Mouse (Mus musculus): ENCODE results near the gene Olfr1132. TPM values are rescaled to one million over a fixed set of nuclear protein-coding genes. Genes with fewer than 3 reads are reported as not detected.
"Not testable (repeated sequence)": the region's sequence is repeated elsewhere in the genome, so short reads cannot be mapped to it uniquely, and the experiment has no call there.

The Olfr1132 gene
- polyA plus RNA-seq (2017; shearing (Covaris generic)), result not detected

DNA sequence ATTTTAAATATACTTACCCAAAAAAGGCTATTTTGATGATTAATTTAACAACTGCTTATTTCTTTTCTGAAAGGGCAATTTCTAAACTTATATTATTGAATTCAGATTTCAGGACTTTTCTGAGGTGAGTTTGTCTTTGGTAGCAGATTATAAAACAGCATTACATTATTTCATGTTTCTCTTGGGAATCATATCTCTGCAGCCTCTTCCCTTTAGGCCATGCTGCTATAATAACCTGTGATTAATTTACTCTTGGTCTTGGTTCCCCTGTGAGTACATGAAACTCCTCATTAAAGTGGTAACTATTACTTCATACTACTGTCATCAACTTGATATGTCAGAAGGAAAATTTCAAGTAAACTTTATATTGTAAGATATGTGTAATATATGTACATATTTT is at the start of gene Olfr1132:
Gene Olfr1132, minus strand, starts transcription at position 101 of the 400 bp plus-strand sequence.
- no peak for ATAC-seq

DNA sequence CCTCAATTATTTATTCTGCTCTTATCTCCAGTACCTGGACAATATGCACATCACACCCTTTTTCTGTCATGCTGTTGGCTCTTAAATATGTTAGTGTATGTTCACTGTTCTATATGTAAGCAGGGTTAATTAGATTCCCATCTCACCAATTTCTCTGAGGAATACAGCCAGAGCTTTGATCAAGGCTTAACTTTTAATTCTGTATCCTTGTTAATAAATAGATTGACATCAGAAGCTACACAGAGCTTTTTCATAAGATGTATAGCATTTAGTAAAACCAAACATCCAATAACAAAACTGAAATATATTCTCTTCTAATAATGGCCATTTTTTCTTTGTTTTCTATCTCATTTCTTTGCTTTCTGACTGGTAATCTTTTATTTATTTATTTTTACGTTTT is 36.2 kb upstream of the Olfr1132 start, which contains the start of gene Olfr1135:
Gene Olfr1135, minus strand, starts transcription at position 101 of the 400 bp plus-strand sequence.
- ATAC-seq, result no peak

DNA sequence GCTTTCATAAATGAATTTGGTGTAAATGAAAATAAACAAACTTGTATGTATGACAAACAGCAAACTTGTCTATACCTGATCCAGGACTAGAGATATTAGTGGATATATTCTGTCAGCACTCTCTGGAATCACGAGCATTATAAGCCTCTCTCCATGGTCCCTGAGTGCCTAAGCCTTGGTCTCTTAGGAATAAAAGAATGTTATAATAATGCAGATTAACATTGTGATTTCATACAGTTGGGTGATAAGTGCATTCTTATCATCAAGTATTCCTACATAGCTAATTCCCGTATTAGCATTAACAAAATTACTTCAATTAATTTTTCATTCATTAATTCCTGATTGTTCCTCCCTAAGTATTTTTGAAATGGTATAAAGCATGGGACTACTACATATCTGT is 21.0 kb upstream of the Olfr1132 start, which contains the start of gene Olfr1134:
Gene Olfr1134, minus strand, starts transcription at position 101 of the 400 bp plus-strand sequence.
- ATAC-seq, result no peak

DNA sequence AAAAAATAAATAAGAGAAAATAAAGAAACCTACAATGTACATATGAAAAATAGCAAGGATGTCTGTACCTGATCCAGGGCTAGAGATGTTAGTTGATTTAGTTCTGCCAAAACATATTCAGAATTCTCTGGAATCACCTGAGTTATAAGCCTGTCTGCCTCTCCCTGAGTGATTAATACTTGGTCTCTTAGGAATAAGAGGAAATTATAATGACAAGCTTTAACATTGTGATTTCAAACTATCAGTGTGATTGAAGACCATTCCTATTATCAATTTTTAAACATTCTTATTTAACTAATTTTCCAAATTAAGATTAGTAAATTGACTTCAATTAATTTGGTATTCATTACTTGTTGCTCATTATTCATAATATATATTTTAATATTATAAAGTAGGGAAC is 9.9 kb upstream of the Olfr1132 start, which contains the start of gene Olfr1133:
Gene Olfr1133, minus strand, starts transcription at position 101 of the 400 bp plus-strand sequence.
- ATAC-seq, result no peak

DNA sequence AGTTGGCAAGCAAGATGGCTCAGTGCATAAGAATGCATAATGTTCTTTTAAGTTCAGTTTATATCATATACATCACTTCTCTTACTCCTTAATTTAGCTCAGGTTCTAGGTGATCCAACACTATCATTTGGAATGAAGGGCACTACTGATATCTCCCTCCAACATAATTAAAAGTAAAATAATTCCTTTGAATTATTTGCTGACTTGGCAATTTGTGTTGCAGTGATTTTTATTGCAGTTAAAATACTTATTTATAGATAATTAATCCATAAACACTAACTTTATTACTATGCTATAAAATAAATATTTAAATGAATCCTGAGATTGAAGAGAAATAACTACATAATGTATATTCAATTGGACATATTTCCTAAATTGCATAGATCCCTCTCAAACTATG is 5.1 kb upstream of the Olfr1132 start:
- no peak for ATAC-seq

DNA sequence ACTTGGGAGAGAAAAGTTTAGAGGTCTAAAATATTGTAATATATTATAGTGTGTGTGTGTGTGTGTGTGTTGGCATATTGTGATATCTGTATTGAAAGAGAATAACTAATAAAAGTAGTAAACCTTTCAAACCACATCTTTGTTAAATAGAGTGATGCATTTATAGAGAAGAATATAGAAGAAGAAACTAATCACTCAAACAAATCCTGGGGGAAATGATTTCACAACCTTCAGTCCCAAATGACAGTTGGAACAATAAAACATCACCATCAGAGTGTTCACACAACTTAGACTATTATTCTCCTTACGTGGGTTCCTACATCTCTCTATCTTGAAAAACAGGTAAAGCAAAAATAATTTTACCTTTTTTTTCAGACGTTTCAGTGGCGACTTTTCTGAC is 10.5 kb downstream of the Olfr1132 start, which contains the start of gene Olfr1131:
Gene Olfr1131, plus strand, starts transcription at position 301 of the 400 bp plus-strand sequence.
- no peak for ATAC-seq

DNA sequence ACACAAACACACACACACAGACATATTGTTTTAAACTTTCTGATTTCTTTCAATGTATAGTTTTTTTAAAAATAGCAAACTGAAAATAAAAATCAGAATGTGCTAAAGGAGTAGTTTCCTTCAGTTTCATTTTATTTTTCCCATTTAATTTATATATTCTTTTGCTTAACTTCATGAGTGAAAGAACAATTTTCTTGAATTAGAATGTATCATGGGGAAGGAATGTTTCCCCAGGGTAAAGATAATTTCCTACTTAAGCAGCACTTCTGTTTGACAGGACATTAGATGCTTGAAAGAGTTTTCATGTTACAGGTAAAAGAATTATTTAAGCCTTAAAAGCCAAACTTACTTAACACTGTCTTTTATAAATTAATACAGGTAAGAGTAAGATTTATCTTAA is 31.4 kb downstream of the Olfr1132 start, which contains the start of gene Olfr1130:
Gene Olfr1130, plus strand, starts transcription at position 301 of the 400 bp plus-strand sequence.
- not testable (repeated sequence) for ATAC-seq

Other genes with a start within 250 kb of the Olfr1132 start
- not detected for gene Olfr1123, start 220.9 kb downstream of the Olfr1132 start, polyA plus RNA-seq (2017; shearing (Covaris generic))
- gene Olfr1124, start 207.3 kb downstream of the Olfr1132 start, polyA plus RNA-seq (2017; shearing (Covaris generic)), result 1 to 10 TPM in 1 of 2 experiments, not detected in 1; 1.8 TPM
- not detected for gene Olfr1126, start 183.6 kb downstream of the Olfr1132 start, polyA plus RNA-seq (2017; shearing (Covaris generic))
- not detected for gene Pramel7, start 140.4 kb downstream of the Olfr1132 start, polyA plus RNA-seq (2017; shearing (Covaris generic))
- not detected for gene Pramel6, start 131.0 kb downstream of the Olfr1132 start, polyA plus RNA-seq (2017; shearing (Covaris generic))
- gene Olfr153, start 105.7 kb downstream of the Olfr1132 start, polyA plus RNA-seq (2017; shearing (Covaris generic)), result not detected
- gene Olfr1128, start 92.0 kb downstream of the Olfr1132 start, polyA plus RNA-seq (2017; shearing (Covaris generic)), result under 1 TPM in 1 of 2 experiments, not detected in 1; 0.36 TPM
- not detected for gene Olfr1129, start 63.6 kb downstream of the Olfr1132 start, polyA plus RNA-seq (2017; shearing (Covaris generic))
- gene Olfr1130, start 31.3 kb downstream of the Olfr1132 start, polyA plus RNA-seq (2017; shearing (Covaris generic)), result not detected
- not detected for gene Olfr1131, start 10.4 kb downstream of the Olfr1132 start, polyA plus RNA-seq (2017; shearing (Covaris generic))
- not detected for gene Olfr1133, start 9.8 kb upstream of the Olfr1132 start, polyA plus RNA-seq (2017; shearing (Covaris generic))
- gene Olfr1134, start 20.9 kb upstream of the Olfr1132 start, polyA plus RNA-seq (2017; shearing (Covaris generic)), result not detected
- gene Olfr1135, start 36.1 kb upstream of the Olfr1132 start, polyA plus RNA-seq (2017; shearing (Covaris generic)), result not detected
- gene Olfr1136, start 56.4 kb upstream of the Olfr1132 start, polyA plus RNA-seq (2017; shearing (Covaris generic)), result not detected
- gene Olfr1137, start 75.6 kb upstream of the Olfr1132 start, polyA plus RNA-seq (2017; shearing (Covaris generic)), result not detected
- gene Olfr1138, start 102.4 kb upstream of the Olfr1132 start, polyA plus RNA-seq (2017; shearing (Covaris generic)), result not detected
- gene Olfr1140, start 106.2 kb upstream of the Olfr1132 start, polyA plus RNA-seq (2017; shearing (Covaris generic)), result not detected
- gene Olfr1141, start 116.5 kb upstream of the Olfr1132 start, polyA plus RNA-seq (2017; shearing (Covaris generic)), result not detected
- gene Olfr152, start 141.9 kb upstream of the Olfr1132 start, polyA plus RNA-seq (2017; shearing (Covaris generic)), result not detected
- not detected for gene Olfr1143, start 163.1 kb upstream of the Olfr1132 start, polyA plus RNA-seq (2017; shearing (Covaris generic))
- gene Olfr1145, start 172.3 kb upstream of the Olfr1132 start, polyA plus RNA-seq (2017; shearing (Covaris generic)), result not detected
- gene Olfr1148, start 193.0 kb upstream of the Olfr1132 start, polyA plus RNA-seq (2017; shearing (Covaris generic)), result not detected
- gene Olfr1150-ps1, start 206.5 kb upstream of the Olfr1132 start, polyA plus RNA-seq (2017; shearing (Covaris generic)), result not detected
- gene Olfr1151, start 218.3 kb upstream of the Olfr1132 start, polyA plus RNA-seq (2017; shearing (Covaris generic)), result not detected
- gene Olfr1152, start 229.0 kb upstream of the Olfr1132 start, polyA plus RNA-seq (2017; shearing (Covaris generic)), result under 1 TPM in 1 of 2 experiments, not detected in 1; 0.08 TPM